In the genomic region with DNA sequence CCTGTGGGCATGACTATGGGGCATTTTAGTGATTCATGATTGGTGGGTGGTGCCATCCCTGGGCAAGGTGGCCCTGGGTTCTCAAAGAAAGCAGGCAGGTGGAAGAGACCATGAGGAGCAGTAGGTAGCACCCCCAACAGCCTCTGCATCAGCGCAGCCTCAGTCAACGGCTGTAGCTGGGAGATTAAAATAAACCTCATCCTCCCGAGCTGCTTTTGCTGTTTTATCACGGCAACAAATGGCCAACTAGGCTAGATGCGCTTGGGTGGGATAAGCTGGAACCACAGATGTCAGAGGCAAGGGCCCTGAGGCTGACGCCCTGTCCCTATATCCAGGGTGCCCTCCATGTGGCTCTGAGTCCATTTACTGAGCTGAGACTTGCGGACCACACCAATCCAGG, we compare ENCODE assay signal across 8 mouse cellular contexts. TPM values are rescaled to one million over a fixed set of nuclear protein-coding genes. Genes with fewer than 3 reads are reported as not detected.
A peak's percentile ranks its signal among the peaks of the same experiment; 100 is the strongest.
DNase-seq lines count a peak whose midpoint lies in the region; ATAC-seq and TF ChIP-seq lines count a peak whose summit lies in the region.

No protein-coding gene starts in this region.

- no peak for DNase-seq in lung, embryonic 14.5 days
- no peak for DNase-seq in lung, postnatal 36 days
- no peak for DNase-seq in forebrain, embryonic 10.5 days (ENCODE audit: extremely low spot score, low spot score)
- no peak for DNase-seq in limb, embryonic 14.5 days (ENCODE audit: low spot score)
- DNase-seq in kidney, adult 11 months, result no peak
- no peak for DNase-seq in yolk sac, embryonic 10.5 days (ENCODE audit: low spot score)
- no peak for DNase-seq in left cerebral cortex, postnatal 14 days (ENCODE audit: low spot score in 2 of 2)

- H3K4me3 ChIP-seq in lung, embryonic 14.5 days (ENCODE audit: low read depth, low read length), result peak overlapping the region; percentile 95
- peak overlapping the region; percentile 95 for H3K4me3 ChIP-seq in forebrain, embryonic 10.5 days
- H3K4me3 ChIP-seq in limb, embryonic 14.5 days (replicated peaks; ENCODE audit: low read length), result peak overlapping the region; percentile 87
- H3K4me3 ChIP-seq in neural tube, embryonic 15.5 days (replicated peaks), result peak overlapping the region; percentile 59

- intact Hi-C loops in left cerebral cortex, postnatal 14 days (cut with DNase I), result no loop called here

- no peak overlapping the region for H3K27ac ChIP-seq in lung, embryonic 14.5 days (ENCODE audit: low read depth)
- H3K27ac ChIP-seq in forebrain, embryonic 10.5 days, result peak overlapping the region; percentile 95
- no peak overlapping the region for H3K27ac ChIP-seq in limb, embryonic 14.5 days (replicated peaks; ENCODE audit: low read depth, low read length)
- peak overlapping the region; percentile 92 for H3K27ac ChIP-seq in neural tube, embryonic 15.5 days (replicated peaks)

- H3K4me1 ChIP-seq in lung, embryonic 14.5 days (ENCODE audit: insufficient read depth), result peaks cover 14% of the 10 kb centered on the region; the same call in 1 of the 2 replicates
- H3K4me1 ChIP-seq in forebrain, embryonic 10.5 days, result peaks cover 55% of the 10 kb centered on the region
- H3K4me1 ChIP-seq in limb, embryonic 14.5 days (ENCODE audit: control insufficient read depth, insufficient read depth, low read length), result peaks cover 23% of the 10 kb centered on the region
- peaks cover 54% of the 10 kb centered on the region for H3K4me1 ChIP-seq in neural tube, embryonic 15.5 days

- H3K4me2 ChIP-seq in lung, embryonic 14.5 days, result peak overlapping the region; percentile 77
- peak overlapping the region; percentile 90 for H3K4me2 ChIP-seq in limb, embryonic 14.5 days (replicated peaks; ENCODE audit: low read depth, low read length, severe bottlenecking)
- H3K4me2 ChIP-seq in neural tube, embryonic 15.5 days, result peak overlapping the region; percentile 98

- no peak for TF ChIP-seq CTCF in lung, embryonic 14.5 days (IDR thresholded peaks at IDR 0.05; ENCODE audit: low read depth)

- H3K27me3 ChIP-seq in lung, embryonic 14.5 days (ENCODE audit: insufficient read depth, low read length), result no peaks in the 10 kb centered on the region
- no peaks in the 10 kb centered on the region for H3K27me3 ChIP-seq in forebrain, embryonic 10.5 days (ENCODE audit: poor library complexity, severe bottlenecking)
- H3K27me3 ChIP-seq in limb, embryonic 14.5 days (ENCODE audit: control insufficient read depth, insufficient read depth, low read length), result no peaks in the 10 kb centered on the region
- H3K27me3 ChIP-seq in neural tube, embryonic 15.5 days (replicated peaks), result no peaks in the 10 kb centered on the region

- H3K9ac ChIP-seq in lung, embryonic 14.5 days, result peak overlapping the region; percentile 97
- H3K9ac ChIP-seq in limb, embryonic 14.5 days (ENCODE audit: low read depth, low read length, severe bottlenecking), result peak overlapping the region; percentile 89; the same call in 1 of the 2 replicates
- peak overlapping the region; percentile 98 for H3K9ac ChIP-seq in neural tube, embryonic 15.5 days (replicated peaks)

- ATAC-seq in lung, embryonic 14.5 days (ENCODE audit: insufficient read depth), result no peak
- no peak for ATAC-seq in limb, embryonic 14.5 days (ENCODE audit: low FRiP score, low read depth)
- ATAC-seq in neural tube, embryonic 15.5 days (ENCODE audit: low FRiP score), result no peak

- TF ChIP-seq POLR2A in limb, embryonic 14.5 days (IDR thresholded peaks at IDR 0.05; ENCODE audit: borderline replicate concordance, extremely low read depth, insufficient read depth, insufficient read length), result no peak

- 64% methylated on average over 7 of the region's 7 CpGs for WGBS in lung, embryonic 14.5 days
- WGBS in forebrain, embryonic 10.5 days, result 87% methylated on average over 7 of the region's 7 CpGs
- 75% methylated on average over 7 of the region's 7 CpGs for WGBS in limb, embryonic 14.5 days
- 54% methylated on average over 7 of the region's 7 CpGs for WGBS in neural tube, embryonic 15.5 days

- H3K36me3 ChIP-seq in lung, embryonic 14.5 days (ENCODE audit: insufficient read depth), result peaks cover 56% of the 10 kb centered on the region
- peaks cover 62% of the 10 kb centered on the region for H3K36me3 ChIP-seq in forebrain, embryonic 10.5 days (replicated peaks)
- peaks cover 47% of the 10 kb centered on the region for H3K36me3 ChIP-seq in limb, embryonic 14.5 days (ENCODE audit: control insufficient read depth, insufficient read depth, low read length)
- peaks cover 38% of the 10 kb centered on the region for H3K36me3 ChIP-seq in neural tube, embryonic 15.5 days

- H3K9me3 ChIP-seq in lung, embryonic 14.5 days (ENCODE audit: low read depth, low read length), result no peaks in the 10 kb centered on the region
- no peaks in the 10 kb centered on the region for H3K9me3 ChIP-seq in forebrain, embryonic 10.5 days
- no peaks in the 10 kb centered on the region for H3K9me3 ChIP-seq in limb, embryonic 14.5 days (ENCODE audit: control insufficient read depth, low read length)
- H3K9me3 ChIP-seq in neural tube, embryonic 15.5 days (replicated peaks), result no peaks in the 10 kb centered on the region

RNA-seq across cellular contexts. Expression of a gene that starts 2.8 kb away (rescaled TPM):
- polyA plus RNA-seq in lung, embryonic 14.5 days (2014; fragmentation: Nextera tagmentation; extraction: Ambion mirVana), result 7.4 and 8.6 TPM in 2 replicates
- polyA plus RNA-seq in forebrain, embryonic 10.5 days (2016; fragmentation: Nextera tagmentation; extraction: Ambion mirVana), result 6.8 and 7.0 TPM in 2 replicates
- 44.0 and 60.0 TPM in 2 replicates for polyA plus RNA-seq in limb, embryonic 14.5 days (2012; rRNA removed)
- polyA plus RNA-seq in limb, embryonic 14.5 days (2014; fragmentation: Nextera tagmentation; extraction: Ambion mirVana), result 8.2 and 9.0 TPM in 2 replicates
- polyA plus RNA-seq in neural tube, embryonic 15.5 days (2015; fragmentation: Nextera tagmentation; extraction: Ambion mirVana), result 9.1 and 14.0 TPM in 2 replicates
- 10 to 100 TPM; 19.9 to 24.1 TPM for total RNA-seq in left cerebral cortex, postnatal 14 days (2021)

RNA-seq across cellular contexts. Expression of a gene that starts 14.6 kb away (rescaled TPM):
- 224 and 268 TPM in 2 replicates for polyA plus RNA-seq in lung, embryonic 14.5 days (2014; fragmentation: Nextera tagmentation; extraction: Ambion mirVana)
- 343 and 346 TPM in 2 replicates for polyA plus RNA-seq in forebrain, embryonic 10.5 days (2016; fragmentation: Nextera tagmentation; extraction: Ambion mirVana)
- 267 and 270 TPM in 2 replicates for polyA plus RNA-seq in limb, embryonic 14.5 days (2012; rRNA removed)
- 196 and 214 TPM in 2 replicates for polyA plus RNA-seq in limb, embryonic 14.5 days (2014; fragmentation: Nextera tagmentation; extraction: Ambion mirVana)
- polyA plus RNA-seq in neural tube, embryonic 15.5 days (2015; fragmentation: Nextera tagmentation; extraction: Ambion mirVana), result 195 and 209 TPM in 2 replicates
- total RNA-seq in left cerebral cortex, postnatal 14 days (2021), result 100 to 1,000 TPM; 122 to 134 TPM

RNA-seq across cellular contexts. Expression of a gene that starts 21.9 kb away (rescaled TPM):
- 663 and 669 TPM in 2 replicates for polyA plus RNA-seq in lung, embryonic 14.5 days (2014; fragmentation: Nextera tagmentation; extraction: Ambion mirVana)
- polyA plus RNA-seq in forebrain, embryonic 10.5 days (2016; fragmentation: Nextera tagmentation; extraction: Ambion mirVana), result 625 and 631 TPM in 2 replicates
- polyA plus RNA-seq in limb, embryonic 14.5 days (2012; rRNA removed), result 572 and 718 TPM in 2 replicates
- 617 and 707 TPM in 2 replicates for polyA plus RNA-seq in limb, embryonic 14.5 days (2014; fragmentation: Nextera tagmentation; extraction: Ambion mirVana)
- 731 and 790 TPM in 2 replicates for polyA plus RNA-seq in neural tube, embryonic 15.5 days (2015; fragmentation: Nextera tagmentation; extraction: Ambion mirVana)
- total RNA-seq in left cerebral cortex, postnatal 14 days (2021), result 100 to 1,000 TPM; 587 to 604 TPM

RNA-seq across cellular contexts. Expression of a gene that starts 28.4 kb away (rescaled TPM):
- polyA plus RNA-seq in lung, embryonic 14.5 days (2014; fragmentation: Nextera tagmentation; extraction: Ambion mirVana), result 0.61 and 0.77 TPM in 2 replicates
- polyA plus RNA-seq in forebrain, embryonic 10.5 days (2016; fragmentation: Nextera tagmentation; extraction: Ambion mirVana), result 0.43 and 0.71 TPM in 2 replicates
- 1.8 and 1.9 TPM in 2 replicates for polyA plus RNA-seq in limb, embryonic 14.5 days (2012; rRNA removed)
- 0.48 and 0.88 TPM in 2 replicates for polyA plus RNA-seq in limb, embryonic 14.5 days (2014; fragmentation: Nextera tagmentation; extraction: Ambion mirVana)
- polyA plus RNA-seq in neural tube, embryonic 15.5 days (2015; fragmentation: Nextera tagmentation; extraction: Ambion mirVana), result 3.9 and 6.1 TPM in 2 replicates
- total RNA-seq in left cerebral cortex, postnatal 14 days (2021), result 10 to 100 TPM in 1 of 2 experiments, 1 to 10 TPM in 1; 7.6 to 10.6 TPM

RNA-seq across cellular contexts. Expression of a gene that starts 36.5 kb away (rescaled TPM):
- 0.68 and 1.2 TPM in 2 replicates for polyA plus RNA-seq in lung, embryonic 14.5 days (2014; fragmentation: Nextera tagmentation; extraction: Ambion mirVana)
- 0.27 and 0.54 TPM in 2 replicates for polyA plus RNA-seq in forebrain, embryonic 10.5 days (2016; fragmentation: Nextera tagmentation; extraction: Ambion mirVana)
- polyA plus RNA-seq in limb, embryonic 14.5 days (2012; rRNA removed), result 16.5 and 21.9 TPM in 2 replicates
- polyA plus RNA-seq in limb, embryonic 14.5 days (2014; fragmentation: Nextera tagmentation; extraction: Ambion mirVana), result 6.5 and 6.7 TPM in 2 replicates
- 1.6 and 3.6 TPM in 2 replicates for polyA plus RNA-seq in neural tube, embryonic 15.5 days (2015; fragmentation: Nextera tagmentation; extraction: Ambion mirVana)
- total RNA-seq in left cerebral cortex, postnatal 14 days (2021), result 1 to 10 TPM; 2.0 to 4.2 TPM

Comparison
In these comparisons a context has a peak if more than half of its experiments do, and no peak if none do; other contexts are left out.
1. H3K27ac ChIP-seq: peak in forebrain, embryonic 10.5 days (single experiment) and neural tube, embryonic 15.5 days (single experiment); none in lung, embryonic 14.5 days (single experiment) and limb, embryonic 14.5 days (single experiment).
2. Peak in every context shown above with its lines, with median percentiles within 50 percentile points of each other: H3K4me2 ChIP-seq, H3K4me3 ChIP-seq and H3K9ac ChIP-seq.